Mouse (Mus musculus): ENCODE measurements at regions not wholly inside any gene's neighbourhood (a gene's known extent, or its start where the extent isn't known, plus 50 kb on each side); places are given as distances from the start of the nearest gene placed in this dataset.
A peak's percentile ranks its signal among the peaks of the same experiment; 100 is the strongest.

- no peak for DNase-seq (ENCODE audit: low spot score)
Measured at GRCm38 (mm10) chr6:117104463-117104862, 63.9 kb upstream of the Cxcl12 start.

GRCm38 (mm10) chr6:117105182-117105589, 63.1 kb upstream of the Cxcl12 start:
- DNase-seq (ENCODE audit: low spot score) = peak; percentile 21

GRCm38 (mm10) chr6:117110291-117110690, 58.0 kb upstream of the Cxcl12 start:
- DNase-seq (ENCODE audit: low spot score) = no peak

GRCm38 (mm10) chr6:117114859-117115258, 53.5 kb upstream of the Cxcl12 start:
- no peak for DNase-seq (ENCODE audit: low spot score)

GRCm38 (mm10) chr6:117118081-117118480, 50.3 kb upstream of the Cxcl12 start:
- no peak for DNase-seq (ENCODE audit: low spot score)

Data from gastrocnemius, adult 18-20 months (tissue).